Mouse (Mus musculus): ENCODE measurements around the gene Ybx1.

The Ybx1 gene

GRCm38 (mm10) chr4:119275226-119275625 lies 19.2 kb downstream of the Ybx1 start:
- DNase-seq (ENCODE audit: inconsistent age in 2 of 2, low spot score in 1 of 2): peak in 1 of 2 experiments; percentile 44

GRCm38 (mm10) chr4:119274627-119275026 lies 19.8 kb downstream of the Ybx1 start:
- peak in 1 of 2 experiments; percentile 78 for DNase-seq (ENCODE audit: inconsistent age in 2 of 2, low spot score in 1 of 2)

- DNase-seq (ENCODE audit: inconsistent age in 2 of 2, low spot score in 1 of 2): no peak
These were observed 27.8 kb downstream of the Ybx1 start for GRCm38 (mm10) chr4:119266606-119267005.

GRCm38 (mm10) chr4:119263459-119263858 lies 30.9 kb downstream of the Ybx1 start:
- DNase-seq (ENCODE audit: inconsistent age in 2 of 2, low spot score in 1 of 2): no peak

GRCm38 (mm10) chr4:119262483-119262882 lies 31.9 kb downstream of the Ybx1 start:
- no peak for DNase-seq (ENCODE audit: inconsistent age in 2 of 2, low spot score in 1 of 2)

- DNase-seq (ENCODE audit: inconsistent age in 2 of 2, low spot score in 1 of 2): no peak
These were observed 33.2 kb downstream of the Ybx1 start for GRCm38 (mm10) chr4:119261087-119261713.

- no peak for DNase-seq (ENCODE audit: inconsistent age in 2 of 2, low spot score in 1 of 2)
These were observed 34.8 kb downstream of the Ybx1 start for GRCm38 (mm10) chr4:119259344-119260254.

- DNase-seq (ENCODE audit: inconsistent age in 2 of 2, low spot score in 1 of 2): no peak
These were observed 37.3 kb downstream of the Ybx1 start for GRCm38 (mm10) chr4:119257083-119257482.

- DNase-seq (ENCODE audit: inconsistent age in 2 of 2, low spot score in 1 of 2): no peak
These were observed 39.1 kb downstream of the Ybx1 start, which contains the start of gene Cldn19 for GRCm38 (mm10) chr4:119255351-119255750. Gene Cldn19 (plus strand): TSS chr4:119255414.

GRCm38 (mm10) chr4:119254012-119254618 lies 40.3 kb downstream of the Ybx1 start:
- DNase-seq (ENCODE audit: inconsistent age in 2 of 2, low spot score in 1 of 2): no peak

GRCm38 (mm10) chr4:119252025-119252808 lies 42.2 kb downstream of the Ybx1 start:
- peak in 1 of 2 experiments; percentile 46 for DNase-seq (ENCODE audit: inconsistent age in 2 of 2, low spot score in 1 of 2)

- DNase-seq (ENCODE audit: inconsistent age in 2 of 2, low spot score in 1 of 2): peak in 1 of 2 experiments; percentile 40
These were observed 45.9 kb downstream of the Ybx1 start for GRCm38 (mm10) chr4:119248407-119248965.

- peak; percentile 85 to 93 for DNase-seq (ENCODE audit: inconsistent age in 2 of 2, low spot score in 1 of 2)
These were observed 46.8 kb downstream of the Ybx1 start for GRCm38 (mm10) chr4:119247462-119248235.

- no peak for DNase-seq (ENCODE audit: inconsistent age in 2 of 2, low spot score in 1 of 2)
These were observed 47.6 kb downstream of the Ybx1 start for GRCm38 (mm10) chr4:119246688-119247225.

- DNase-seq (ENCODE audit: inconsistent age in 2 of 2, low spot score in 1 of 2): no peak
These were observed 48.4 kb downstream of the Ybx1 start for GRCm38 (mm10) chr4:119245961-119246360.

GRCm38 (mm10) chr4:119245556-119245955 lies 48.8 kb downstream of the Ybx1 start:
- DNase-seq (ENCODE audit: inconsistent age in 2 of 2, low spot score in 1 of 2): peak in 1 of 2 experiments; percentile 63

- DNase-seq (ENCODE audit: inconsistent age in 2 of 2, low spot score in 1 of 2): no peak
These were observed 49.8 kb downstream of the Ybx1 start for GRCm38 (mm10) chr4:119244468-119245240.

- no peak for DNase-seq (ENCODE audit: inconsistent age in 2 of 2, low spot score in 1 of 2)
These were observed 51.8 kb downstream of the Ybx1 start for GRCm38 (mm10) chr4:119242571-119242970.

GRCm38 (mm10) chr4:119241664-119242063 lies 52.7 kb downstream of the Ybx1 start:
- peak in 1 of 2 experiments; percentile 41 for DNase-seq (ENCODE audit: inconsistent age in 2 of 2, low spot score in 1 of 2)
